Mouse (Mus musculus) embryo, embryonic 11.5 days (tissue): ENCODE results near the gene Large1.

Experiments
- DNase-seq: peaks from one replicate; pipeline ENCODE4 v3.0.0-alpha.2; 2012; ENCODE audit warnings: low read depth, low spot score

The Large1 gene

DNA sequence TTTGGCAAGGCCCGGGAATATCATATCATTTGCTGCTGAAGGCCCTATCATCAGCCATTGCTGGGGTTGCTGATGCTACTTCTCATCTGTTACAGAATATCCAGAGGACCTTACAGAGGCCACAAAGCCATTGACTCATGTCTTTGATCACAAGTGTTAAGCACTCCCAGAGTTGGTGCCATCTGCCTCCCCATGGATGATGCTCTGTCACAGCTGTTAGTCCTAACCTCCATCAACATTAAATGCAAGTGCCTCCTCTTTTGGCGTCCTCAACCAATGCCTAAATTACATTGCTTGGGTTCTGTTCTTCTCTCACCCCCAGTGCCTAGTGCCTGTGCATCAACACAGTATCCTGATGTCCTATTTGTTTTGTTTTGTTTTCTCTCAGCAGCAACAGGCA is 551.8 kb downstream of the Large1 start:
- DNase-seq = no peak

DNA sequence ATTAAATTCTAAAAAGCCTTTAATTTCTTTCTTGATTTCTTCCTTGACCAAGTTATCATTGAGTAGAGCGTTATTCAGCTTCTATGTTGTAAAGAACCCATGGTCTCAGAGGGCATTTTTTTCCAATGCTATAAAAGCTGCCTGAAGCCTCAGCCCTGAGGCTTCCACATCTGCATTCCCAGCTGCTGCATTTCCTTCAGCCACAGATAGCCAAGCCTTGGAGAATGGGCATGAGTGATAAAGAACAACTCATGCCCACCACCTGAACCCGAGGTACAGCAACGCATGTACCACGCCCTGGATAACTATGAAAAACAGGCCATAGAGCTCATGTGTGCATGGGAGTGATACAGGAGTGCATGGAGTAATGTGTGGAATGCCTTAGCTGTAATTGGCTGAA is 572.7 kb downstream of the Large1 start:
- no peak for DNase-seq

DNA sequence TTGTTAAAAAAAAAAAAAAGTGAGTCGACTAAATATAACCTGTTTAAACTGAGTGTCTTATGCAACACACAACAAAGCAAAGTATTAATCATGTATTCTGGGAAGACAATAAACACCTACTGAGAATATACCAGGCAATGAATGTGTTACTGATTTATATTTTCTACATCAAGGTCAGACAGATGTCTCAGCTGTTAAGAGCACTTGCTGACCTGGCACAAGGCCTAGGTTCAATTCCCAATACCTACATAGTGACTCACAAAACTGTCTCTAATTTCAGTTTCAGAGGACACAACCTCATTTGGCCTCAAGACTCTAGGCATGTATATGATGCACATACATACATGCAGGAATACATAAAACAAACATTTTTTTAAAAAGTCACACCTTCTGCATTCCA is 575.5 kb downstream of the Large1 start:
- no peak for DNase-seq

DNA sequence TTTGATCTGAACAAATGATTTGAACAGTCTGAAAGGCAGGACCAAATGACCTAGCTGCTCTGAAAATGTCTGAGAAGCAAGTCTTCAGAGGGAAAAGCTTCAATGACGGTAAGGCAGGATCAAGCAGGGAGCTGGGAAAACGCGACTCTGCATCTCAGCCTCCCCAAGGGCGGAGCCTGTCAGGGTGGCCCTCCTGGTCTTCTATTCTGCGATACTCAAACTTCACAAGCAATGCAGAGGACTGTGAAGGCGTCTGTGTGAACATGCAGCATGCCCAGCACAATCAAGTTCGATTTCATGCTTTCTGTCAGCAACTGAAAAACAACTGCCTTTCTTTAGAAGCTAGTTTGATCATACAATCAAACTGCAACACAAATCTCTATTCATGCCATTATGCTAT is 586.6 kb downstream of the Large1 start:
- DNase-seq = no peak

- DNase-seq = no peak
Measured at GRCm38 (mm10) chr8:72765696-72766095, 587.6 kb downstream of the Large1 start.
